In genomic region chr3:27205068-27205467, GRCm38 (mm10) we compare ENCODE assay signal across 10 mouse cellular contexts. TPM values are rescaled to one million over a fixed set of nuclear protein-coding genes. Genes with fewer than 3 reads are reported as not detected.
DNase-seq lines count a peak whose midpoint lies in the region; ATAC-seq and TF ChIP-seq lines count a peak whose summit lies in the region.
"Had no signal": no experiment of that assay in that cellular context is flagged by ENCODE, and none has a peak within 500 bp of the region (broad histone marks: within the 10 kb centered on the region; RNA-seq: fewer than 3 reads in every experiment).

No protein-coding gene starts in this region.

- H3K4me2 ChIP-seq in lung, postnatal 0 days (replicated peaks; ENCODE audit: low read depth, low read length), result no peak overlapping the region
- no peak overlapping the region for H3K4me2 ChIP-seq in kidney, postnatal 0 days (ENCODE audit: low read length)
- H3K4me2 ChIP-seq: midbrain, embryonic 11.5 days had no signal

- DNase-seq in frontal cortex, postnatal 36 days (ENCODE audit: low spot score in 2 of 2), result no peak
- DNase-seq in lung, postnatal 0 days (ENCODE audit: low spot score), result no peak
- DNase-seq in lung, postnatal 36 days, result no peak
- DNase-seq in kidney, postnatal 0 days (ENCODE audit: low spot score), result peak; percentile 57
- DNase-seq in cerebellum, adult 11 months, result no peak
- no peak for DNase-seq in adrenal gland, postnatal 25 days

- no peak overlapping the region for H3K4me3 ChIP-seq in lung, postnatal 0 days (ENCODE audit: low read depth, low read length)
- H3K4me3 ChIP-seq in kidney, postnatal 0 days (replicated peaks; ENCODE audit: low read depth, low read length), result no peak overlapping the region

- H3K9ac ChIP-seq in lung, postnatal 0 days (replicated peaks; ENCODE audit: low read depth), result no peak overlapping the region
- no peak overlapping the region for H3K9ac ChIP-seq in kidney, postnatal 0 days (ENCODE audit: low read depth, low read length)

- no peak for TF ChIP-seq EP300 in lung, postnatal 0 days (IDR thresholded peaks at IDR 0.05)

- no peaks in the 10 kb centered on the region; the same call in 1 of the 2 replicates for H3K4me1 ChIP-seq in lung, postnatal 0 days (ENCODE audit: insufficient read depth, low read depth, low read length)
- peaks cover 16% of the 10 kb centered on the region; the same call in 1 of the 2 replicates for H3K4me1 ChIP-seq in kidney, postnatal 0 days (replicated peaks; ENCODE audit: insufficient read depth, low read length)

- H3K9me3 ChIP-seq in lung, postnatal 0 days (ENCODE audit: low read length), result no peaks in the 10 kb centered on the region
- no peaks in the 10 kb centered on the region for H3K9me3 ChIP-seq in kidney, postnatal 0 days (replicated peaks; ENCODE audit: low read length)

- H3K36me3 ChIP-seq in lung, postnatal 0 days (ENCODE audit: insufficient read depth, low read length), result no peaks in the 10 kb centered on the region
- H3K36me3 ChIP-seq in kidney, postnatal 0 days (ENCODE audit: insufficient read depth, low read length), result no peaks in the 10 kb centered on the region

- WGBS in lung, postnatal 0 days, result 16% methylated on average over 5 of the region's 5 CpGs
- 18% methylated on average over 5 of the region's 5 CpGs for WGBS in kidney, postnatal 0 days

- TF ChIP-seq CTCF in lung, postnatal 0 days (IDR thresholded peaks at IDR 0.05), result no peak
- no peak for TF ChIP-seq CTCF in kidney, postnatal 0 days (IDR thresholded peaks at IDR 0.05; ENCODE audit: low read depth)

- H3K27me3 ChIP-seq in lung, postnatal 0 days (replicated peaks; ENCODE audit: insufficient read depth, low read length), result no peaks in the 10 kb centered on the region
- no peaks in the 10 kb centered on the region for H3K27me3 ChIP-seq in kidney, postnatal 0 days (ENCODE audit: insufficient read depth, low read length)

- 0 out of 2 replicates have a peak overlapping the region, but pooled peaks have one; percentile 26 for H3K27ac ChIP-seq in lung, postnatal 0 days (ENCODE audit: low read length)
- H3K27ac ChIP-seq in kidney, postnatal 0 days, result peak overlapping the region; percentile 62

- ATAC-seq in frontal cortex, adult (ENCODE audit: low TSS enrichment), result peak; percentile 36
- peak; percentile 37 for ATAC-seq in lung, postnatal 0 days
- 0 out of 2 replicates have a peak, but pooled peaks have one; percentile 14 for ATAC-seq in kidney, postnatal 0 days (replicated peaks; ENCODE audit: low FRiP score, low read depth)
- ATAC-seq in erythroblast, adult 5-6 weeks (replicated peaks; ENCODE audit: low FRiP score, poor library complexity, severe bottlenecking), result no peak
- ATAC-seq: activated CD4-positive, CD25-positive, alpha-beta regulatory T cell, adult 4 months had no signal

RNA-seq across cellular contexts. Expression of gene Nceh1, which starts 22.3 kb away (rescaled TPM):
- polyA plus RNA-seq in lung, postnatal 0 days (2015; fragmentation: Nextera tagmentation; extraction: Ambion mirVana), result 52.2 and 55.6 TPM in 2 replicates
- polyA plus RNA-seq in kidney, postnatal 0 days (2015; fragmentation: Nextera tagmentation; extraction: Ambion mirVana), result 47.7 and 51.2 TPM in 2 replicates
- 1.7 and 4.0 TPM in 2 replicates for total RNA-seq in erythroblast, adult 5-6 weeks (2015; ENCODE audit: low replicate concordance)
- total RNA-seq in erythroblast, adult 5-6 weeks (2017; ENCODE audit: low replicate concordance), result 5.2 and 5.6 TPM in 2 replicates
- total RNA-seq in adrenal gland, postnatal 25 days (2021), result 151 and 228 TPM in 2 replicates

RNA-seq across cellular contexts. Expression of gene Ect2, which starts 51.4 kb away (rescaled TPM):
- 4.6 and 6.7 TPM in 2 replicates for polyA plus RNA-seq in lung, postnatal 0 days (2015; fragmentation: Nextera tagmentation; extraction: Ambion mirVana)
- polyA plus RNA-seq in kidney, postnatal 0 days (2015; fragmentation: Nextera tagmentation; extraction: Ambion mirVana), result 23.9 and 26.9 TPM in 2 replicates
- total RNA-seq in erythroblast, adult 5-6 weeks (2015; ENCODE audit: low replicate concordance), result 20.6 and 38.9 TPM in 2 replicates
- 36.3 and 44.5 TPM in 2 replicates for total RNA-seq in erythroblast, adult 5-6 weeks (2017; ENCODE audit: low replicate concordance)
- total RNA-seq in adrenal gland, postnatal 25 days (2021), result 8.7 and 16.0 TPM in 2 replicates

Comparison
In these comparisons a context has a peak if more than half of its experiments do, and no peak if none do; other contexts are left out.
1. RNA of gene Nceh1, which starts 22.3 kb away (total RNA-seq): 151 to 228 TPM in adrenal gland, postnatal 25 days; 1.7 to 5.6 TPM in erythroblast, adult 5-6 weeks; every median in the first group is over 10 times any median in the second.